Mouse (Mus musculus) myocyte (in vitro differentiated cells): ENCODE measurements around the gene Cdhr1.

ENCODE experiments used
- MYOD1 ChIP-seq, 3 experiments: IDR thresholded peaks; one replicate each; pipeline ENCODE4 v1.6.1; 2011; ENCODE audit warnings: control low read depth in 2 of 3, low read depth in 2 of 3, mild to moderate bottlenecking in 2 of 3, moderate library complexity in 1 of 3; ENCODE audit not compliant: insufficient read length in 2 of 3, control insufficient read depth in 1 of 3
- POLR2A ChIP-seq: IDR thresholded peaks from one replicate; pipeline ENCODE4 v1.6.1; 2011; ENCODE audit warnings: low read depth, mild to moderate bottlenecking, control low read depth, moderate library complexity; ENCODE audit not compliant: insufficient read length
- TCF12 ChIP-seq: IDR thresholded peaks from one replicate; pipeline ENCODE4 v1.6.1; 2011; ENCODE audit warnings: mild to moderate bottlenecking, control low read depth; ENCODE audit not compliant: poor library complexity, insufficient read depth, severe bottlenecking
- TCF3 ChIP-seq: IDR thresholded peaks from one replicate; pipeline ENCODE4 v1.6.1; 2011; ENCODE audit warnings: low read depth, control low read depth; ENCODE audit not compliant: insufficient read length
- USF1 ChIP-seq: IDR thresholded peaks from one replicate; pipeline ENCODE4 v1.6.1; 2011; ENCODE audit warnings: low read depth, mild to moderate bottlenecking, control low read depth, moderate library complexity

DNA sequence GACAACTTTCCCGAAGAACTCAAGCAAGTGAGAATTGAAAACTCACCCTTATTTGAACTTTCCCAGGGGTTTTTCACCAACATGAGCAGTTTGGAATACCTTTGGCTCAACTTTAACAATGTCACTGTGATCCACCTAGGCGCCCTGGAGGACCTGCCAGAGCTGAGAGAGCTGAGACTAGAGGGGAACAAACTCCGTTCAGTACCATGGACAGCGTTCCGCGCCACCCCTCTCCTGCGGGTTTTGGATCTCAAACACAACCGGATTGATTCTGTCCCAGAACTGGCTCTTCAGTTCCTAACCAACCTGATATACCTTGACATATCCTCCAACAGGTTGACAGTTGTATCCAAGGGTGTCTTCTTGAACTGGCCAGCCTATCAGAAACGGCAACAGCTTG is 29.6 kb downstream of the Cdhr1 start:
- TF ChIP-seq POLR2A = no peak
- no peak for TF ChIP-seq USF1
- no peak for TF ChIP-seq TCF3
- TF ChIP-seq MYOD1 (IDR thresholded peaks at IDR 0.05; ENCODE audit: control insufficient read depth in 1 of 3, insufficient read length in 2 of 3, low read depth in 2 of 3) = no peak
- no peak for TF ChIP-seq TCF12
